Mouse (Mus musculus): ENCODE data around the gene Vamp2.

- no peak for TF ChIP-seq CTCF (conservative IDR thresholded peaks at IDR 0.05; ENCODE audit: low read length)
- TF ChIP-seq POU5F1 (IDR thresholded peaks at IDR 0.05; ENCODE audit: borderline replicate concordance, low read length): no peak
Measured at GRCm38 (mm10) chr11:69096987-69097900, 9.0 kb downstream of the Vamp2 start.
